Mouse (Mus musculus) stomach, embryonic 14.5 days (tissue): ENCODE measurements around the gene Cpsf7. TPM values are rescaled to one million over a fixed set of nuclear protein-coding genes. Genes with fewer than 3 reads are reported as not detected.

ENCODE experiments used
- ATAC-seq: fragments of 200-750 bp; cut with Nextera tagmentation; 2 replicates; pipeline ENCODE4 v1.8.0; 2017; ENCODE audit warnings: low read depth, moderate TSS enrichment; ENCODE audit not compliant: insufficient number of reproducible peaks, insufficient read depth, low FRiP score
- H3K27ac ChIP-seq: fragments of 300-500 bp; sonication (generic); 2 replicates; pipeline ENCODE4 v1.5.1; 2014; ENCODE audit warnings: mild to moderate bottlenecking, low read length, moderate library complexity, mixed read lengths
- H3K27me3 ChIP-seq: fragments of 300-500 bp; sonication (generic); 2 replicates; pipeline ENCODE4 v1.6.1; 2014; ENCODE audit warnings: low read length, control low read depth, mixed read lengths; ENCODE audit not compliant: control insufficient read depth, insufficient read depth
- H3K36me3 ChIP-seq: fragments of 300-500 bp; sonication (generic); 2 replicates; pipeline ENCODE4 v1.6.1; 2014; ENCODE audit warnings: mild to moderate bottlenecking, control low read depth, low read length, moderate library complexity, mixed read lengths; ENCODE audit not compliant: control insufficient read depth, insufficient read depth
- H3K4me1 ChIP-seq: fragments of 300-500 bp; sonication (generic); 2 replicates; pipeline ENCODE4 v1.6.1; 2014; ENCODE audit warnings: low read length, control low read depth, mixed read lengths; ENCODE audit not compliant: control insufficient read depth, insufficient read depth
- H3K4me2 ChIP-seq: fragments of 300-500 bp; sonication (generic); replicated peaks from 2 replicates; pipeline ENCODE4 v1.6.1; 2014; ENCODE audit warnings: low read depth, low read length, control low read depth
- H3K4me3 ChIP-seq: fragments of 300-500 bp; sonication (generic); 2 replicates; pipeline ENCODE4 v1.5.1; 2014; ENCODE audit warnings: low read depth, low read length, control low read depth
- H3K9ac ChIP-seq: fragments of 300-500 bp; sonication (generic); replicated peaks from 2 replicates; pipeline ENCODE4 v1.6.1; 2014; ENCODE audit warnings: low read depth, mild to moderate bottlenecking, control low read depth, low read length, moderate library complexity, mixed read lengths
- H3K9me3 ChIP-seq: fragments of 300-500 bp; sonication (generic); 2 replicates; pipeline ENCODE4 v1.6.1; 2016; ENCODE audit warnings: low read depth, low read length, control low read depth; ENCODE audit not compliant: control insufficient read depth
- WGBS: fragments of 180-500 bp; shearing (Covaris S2); extraction: QIAGEN DNeasy Blood & Tissue Kit; methylation state at CpG from one replicate; pipeline ENCODE4 v1.1.7; 2014; 5-methylcytosine and 5-hydroxymethylcytosine counted together
- polyA plus RNA-seq: library from polyadenylated mRNA; unstranded; fragments of >200 nt; fragmentation: Nextera tagmentation; extraction: Ambion mirVana; gene quantifications from 2 replicates; pipeline ENCODE4 v1.2.1, GENCODE M21; 2014

Cpsf7 gene
- polyA plus RNA-seq, 1 experiment from 2014 or later, result 57.1 TPM

GRCm38 (mm10) chr19:10585112-10585511 is 60.0 kb downstream of the Cpsf7 start:
- H3K4me1 ChIP-seq, result no peaks in the 10 kb centered on the region
- H3K4me2 ChIP-seq, result no peak overlapping the region
- no peak for ATAC-seq
- no peaks in the 10 kb centered on the region for H3K36me3 ChIP-seq
- no peaks in the 10 kb centered on the region for H3K27me3 ChIP-seq
- H3K27ac ChIP-seq, result no peak overlapping the region
- H3K9me3 ChIP-seq, result no peaks in the 10 kb centered on the region
- H3K9ac ChIP-seq, result no peak overlapping the region
- no peak overlapping the region for H3K4me3 ChIP-seq
- 87% methylated on average over 8 of the region's 8 CpGs for WGBS

GRCm38 (mm10) chr19:10587231-10587630 is 62.2 kb downstream of the Cpsf7 start:
- Histone ChIP-seq H3K4me1 (no peaks in the 10 kb centered on the region), H3K9ac (no peak overlapping the region), H3K9me3 (no peaks in the 10 kb centered on the region), H3K27me3 (no peaks in the 10 kb centered on the region), H3K27ac (no peak overlapping the region), H3K36me3 (no peaks in the 10 kb centered on the region), H3K4me3 (no peak overlapping the region), H3K4me2 (no peak overlapping the region)
- ATAC-seq, result no peak
- 84% methylated on average over 8 of the region's 8 CpGs for WGBS

- WGBS, result 72% methylated on average over 5 of the region's 5 CpGs
- H3K9ac ChIP-seq, result no peak overlapping the region
- H3K36me3 ChIP-seq, result no peaks in the 10 kb centered on the region
- H3K4me1 ChIP-seq, result no peaks in the 10 kb centered on the region
- no peaks in the 10 kb centered on the region for H3K9me3 ChIP-seq
- H3K27me3 ChIP-seq, result no peaks in the 10 kb centered on the region
- H3K4me2 ChIP-seq, result no peak overlapping the region
- H3K4me3 ChIP-seq, result no peak overlapping the region
- no peak overlapping the region for H3K27ac ChIP-seq
- ATAC-seq, result no peak
Observed at GRCm38 (mm10) chr19:10589127-10589857, 64.2 kb downstream of the Cpsf7 start.

- peaks cover 3% of the 10 kb centered on the region; the same call in 1 of the 2 replicates for H3K36me3 ChIP-seq
- no peak overlapping the region for H3K27ac ChIP-seq
- no peaks in the 10 kb centered on the region for H3K4me1 ChIP-seq
- ATAC-seq, result no peak
- no peak overlapping the region for H3K9ac ChIP-seq
- H3K4me2 ChIP-seq, result no peak overlapping the region
- H3K9me3 ChIP-seq, result no peaks in the 10 kb centered on the region
- no peaks in the 10 kb centered on the region for H3K27me3 ChIP-seq
- 63% methylated on average over 3 of the region's 3 CpGs for WGBS
- H3K4me3 ChIP-seq, result no peak overlapping the region
Observed at GRCm38 (mm10) chr19:10590301-10590700, 65.2 kb downstream of the Cpsf7 start.

GRCm38 (mm10) chr19:10591659-10592377 is 66.8 kb downstream of the Cpsf7 start:
- Histone ChIP-seq H3K36me3 (peaks cover 4% of the 10 kb centered on the region; the same call in 1 of the 2 replicates), H3K27ac (no peak overlapping the region), H3K4me2 (no peak overlapping the region), H3K9ac (no peak overlapping the region), H3K4me3 (no peak overlapping the region), H3K4me1 (no peaks in the 10 kb centered on the region), H3K9me3 (no peaks in the 10 kb centered on the region), H3K27me3 (no peaks in the 10 kb centered on the region)
- ATAC-seq, result no peak
- 89% methylated on average over 6 of the region's 6 CpGs for WGBS

Other genes with a start within 250 kb of the Cpsf7 start
- 2.9 and 3.5 TPM in 2 replicates for gene Dagla, start 220.4 kb upstream of the Cpsf7 start, polyA plus RNA-seq
- gene Syt7, start 136.2 kb upstream of the Cpsf7 start, polyA plus RNA-seq, result 1.2 and 1.6 TPM in 2 replicates
- 0.42 and 0.66 TPM in 2 replicates for gene Lrrc10b, start 67.8 kb upstream of the Cpsf7 start, polyA plus RNA-seq
- gene Ppp1r32, start 42.3 kb upstream of the Cpsf7 start, polyA plus RNA-seq, result 0.17 TPM in 1 of 2 replicates, not detected in the other
- 57.9 and 64.5 TPM in 2 replicates for gene Sdhaf2, start 876 bp downstream of the Cpsf7 start, polyA plus RNA-seq
- 52.7 and 53.8 TPM in 2 replicates for gene Tmem216, start 31.0 kb downstream of the Cpsf7 start, polyA plus RNA-seq
- 18.9 TPM in 2 replicates for gene Cyb561a3, start 51.9 kb downstream of the Cpsf7 start, polyA plus RNA-seq
- 37.0 and 38.4 TPM in 2 replicates for gene Tmem138, start 52.1 kb downstream of the Cpsf7 start, polyA plus RNA-seq
- 303 and 313 TPM in 2 replicates for gene Ddb1, start 80.1 kb downstream of the Cpsf7 start, polyA plus RNA-seq
- gene Tkfc, start 80.4 kb downstream of the Cpsf7 start, polyA plus RNA-seq, result 17.7 and 19.2 TPM in 2 replicates
- 1.1 and 1.9 TPM in 2 replicates for gene Vwce, start 108.9 kb downstream of the Cpsf7 start, polyA plus RNA-seq
- 10.2 and 14.1 TPM in 2 replicates for gene Pga5, start 152.8 kb downstream of the Cpsf7 start, polyA plus RNA-seq
- 37.5 and 40.4 TPM in 2 replicates for gene Vps37c, start 163.5 kb downstream of the Cpsf7 start, polyA plus RNA-seq
- 0.77 and 2.1 TPM in 2 replicates for gene Cd5, start 213.7 kb downstream of the Cpsf7 start, polyA plus RNA-seq